Mouse (Mus musculus): ENCODE data around the gene Smoc1.

The Smoc1 gene

GRCm38 (mm10) chr12:81219339-81219738, 192.7 kb downstream of the Smoc1 start:
- no peak for DNase-seq (ENCODE audit: low read depth, low spot score)

- DNase-seq (ENCODE audit: low read depth, low spot score) = no peak
These were observed 196.7 kb downstream of the Smoc1 start for GRCm38 (mm10) chr12:81223276-81223675.

GRCm38 (mm10) chr12:81224843-81225242, 198.2 kb downstream of the Smoc1 start:
- DNase-seq (ENCODE audit: low read depth, low spot score) = no peak

GRCm38 (mm10) chr12:81225966-81226577, 199.5 kb downstream of the Smoc1 start:
- no peak for DNase-seq (ENCODE audit: low read depth, low spot score)

GRCm38 (mm10) chr12:81226590-81226989, 200.0 kb downstream of the Smoc1 start:
- no peak for DNase-seq (ENCODE audit: low read depth, low spot score)

GRCm38 (mm10) chr12:81227767-81228460, 201.3 kb downstream of the Smoc1 start:
- no peak for DNase-seq (ENCODE audit: low read depth, low spot score)

- no peak for DNase-seq (ENCODE audit: low read depth, low spot score)
These were observed 207.3 kb downstream of the Smoc1 start for GRCm38 (mm10) chr12:81233746-81234380.

- no peak for DNase-seq (ENCODE audit: low read depth, low spot score)
These were observed 209.1 kb downstream of the Smoc1 start for GRCm38 (mm10) chr12:81235456-81236330.
